Mouse (Mus musculus): ENCODE results near the gene Mybphl. TPM values are rescaled to one million over a fixed set of nuclear protein-coding genes. Genes with fewer than 3 reads are reported as not detected.
A peak's percentile ranks its signal among the peaks of the same experiment; 100 is the strongest.

The Mybphl gene
- total RNA-seq, 2 experiments from 2014 or later, result not detected

DNA sequence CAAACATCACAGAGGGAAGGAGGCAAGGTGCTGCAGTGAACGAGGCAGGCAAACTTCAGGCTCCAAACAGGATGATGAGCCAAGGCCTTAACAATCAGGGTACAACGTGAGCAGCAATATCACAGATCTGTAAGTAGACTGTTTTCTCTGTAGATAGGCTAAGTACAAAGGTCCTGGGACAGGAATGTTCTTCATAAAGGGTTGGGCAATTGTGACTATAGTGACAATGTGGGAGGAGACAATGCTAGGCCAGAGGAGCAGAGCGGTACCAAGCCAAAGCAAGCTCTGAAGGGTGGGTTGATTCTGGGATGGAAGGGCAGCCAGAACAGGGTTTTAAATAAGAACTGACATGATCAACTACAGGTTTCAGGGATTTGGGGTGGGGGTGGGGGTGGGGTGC is 3.1 kb downstream of the Mybphl start:
- ATAC-seq (replicated peaks; ENCODE audit: low FRiP score, poor library complexity, severe bottlenecking), result no peak

GRCm38 (mm10) chr3:108368721-108369120 is 4.0 kb downstream of the Mybphl start:
- ATAC-seq (replicated peaks; ENCODE audit: low FRiP score, poor library complexity, severe bottlenecking), result no peak

GRCm38 (mm10) chr3:108372274-108372673 is 7.6 kb downstream of the Mybphl start:
- ATAC-seq (replicated peaks; ENCODE audit: low FRiP score, poor library complexity, severe bottlenecking), result no peak

DNA sequence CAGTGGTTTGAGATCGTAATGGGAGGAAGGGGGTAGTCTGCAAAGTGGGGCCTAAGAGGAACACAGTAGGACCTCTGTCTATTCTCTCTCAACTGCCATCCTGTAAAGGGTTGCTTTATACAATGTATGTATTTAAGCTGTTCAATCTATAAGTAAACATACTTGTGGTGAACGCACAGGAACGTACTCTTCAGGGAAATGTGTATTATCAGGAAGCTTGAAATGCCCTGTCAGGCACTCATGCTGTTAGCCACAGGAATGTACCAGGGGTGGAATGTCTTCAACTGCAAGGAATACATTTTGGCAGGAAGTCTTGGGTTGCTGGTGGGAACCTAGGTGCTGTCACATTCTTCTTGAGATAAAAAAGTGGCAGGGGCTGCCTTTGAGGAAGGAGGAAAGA is 8.0 kb downstream of the Mybphl start:
- no peak for ATAC-seq (replicated peaks; ENCODE audit: low FRiP score, poor library complexity, severe bottlenecking)

DNA sequence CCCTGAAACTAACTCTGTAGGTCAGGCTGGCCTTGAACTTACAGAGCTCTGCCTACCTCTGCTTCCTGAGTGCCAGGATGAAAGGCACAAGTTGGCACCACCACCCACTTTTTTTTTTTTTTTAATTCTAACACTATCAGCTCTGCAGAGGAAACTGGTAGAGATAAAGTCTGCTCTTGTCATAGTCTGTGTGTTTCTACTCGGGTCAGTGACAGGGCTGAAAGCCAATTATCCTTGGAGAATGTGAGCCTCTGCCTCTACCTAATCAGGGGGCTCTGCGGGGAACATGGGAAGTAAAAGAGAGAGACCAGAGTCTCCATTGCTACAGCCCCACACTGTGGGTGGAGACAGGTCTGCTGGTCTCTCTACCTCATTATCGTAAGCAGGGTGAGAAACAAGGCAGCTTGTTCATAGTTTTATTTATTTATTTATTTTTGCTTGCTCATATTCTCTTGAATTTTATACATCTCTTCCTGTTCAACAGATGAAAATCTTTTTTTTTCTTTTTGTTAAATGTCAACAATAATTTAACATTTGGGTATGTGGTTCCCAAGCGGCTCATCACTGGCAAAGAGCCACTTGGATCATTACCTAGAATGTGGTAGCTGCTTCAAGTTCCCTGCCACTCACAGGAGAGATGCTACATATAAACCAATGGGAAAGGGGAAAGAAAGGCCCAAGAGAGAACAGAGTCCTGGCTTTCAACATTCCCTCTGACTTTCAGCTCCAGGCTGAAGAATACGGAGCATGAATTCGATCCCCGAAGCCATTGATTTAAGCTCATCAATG is 14.4 kb downstream of the Mybphl start:
- no peak for ATAC-seq (replicated peaks; ENCODE audit: low FRiP score, poor library complexity, severe bottlenecking)

- ATAC-seq (replicated peaks; ENCODE audit: low FRiP score, poor library complexity, severe bottlenecking), result no peak
These were observed 16.0 kb downstream of the Mybphl start for GRCm38 (mm10) chr3:108380695-108381094.

GRCm38 (mm10) chr3:108381945-108382875 is 17.5 kb downstream of the Mybphl start:
- no peak for ATAC-seq (replicated peaks; ENCODE audit: low FRiP score, poor library complexity, severe bottlenecking)

DNA sequence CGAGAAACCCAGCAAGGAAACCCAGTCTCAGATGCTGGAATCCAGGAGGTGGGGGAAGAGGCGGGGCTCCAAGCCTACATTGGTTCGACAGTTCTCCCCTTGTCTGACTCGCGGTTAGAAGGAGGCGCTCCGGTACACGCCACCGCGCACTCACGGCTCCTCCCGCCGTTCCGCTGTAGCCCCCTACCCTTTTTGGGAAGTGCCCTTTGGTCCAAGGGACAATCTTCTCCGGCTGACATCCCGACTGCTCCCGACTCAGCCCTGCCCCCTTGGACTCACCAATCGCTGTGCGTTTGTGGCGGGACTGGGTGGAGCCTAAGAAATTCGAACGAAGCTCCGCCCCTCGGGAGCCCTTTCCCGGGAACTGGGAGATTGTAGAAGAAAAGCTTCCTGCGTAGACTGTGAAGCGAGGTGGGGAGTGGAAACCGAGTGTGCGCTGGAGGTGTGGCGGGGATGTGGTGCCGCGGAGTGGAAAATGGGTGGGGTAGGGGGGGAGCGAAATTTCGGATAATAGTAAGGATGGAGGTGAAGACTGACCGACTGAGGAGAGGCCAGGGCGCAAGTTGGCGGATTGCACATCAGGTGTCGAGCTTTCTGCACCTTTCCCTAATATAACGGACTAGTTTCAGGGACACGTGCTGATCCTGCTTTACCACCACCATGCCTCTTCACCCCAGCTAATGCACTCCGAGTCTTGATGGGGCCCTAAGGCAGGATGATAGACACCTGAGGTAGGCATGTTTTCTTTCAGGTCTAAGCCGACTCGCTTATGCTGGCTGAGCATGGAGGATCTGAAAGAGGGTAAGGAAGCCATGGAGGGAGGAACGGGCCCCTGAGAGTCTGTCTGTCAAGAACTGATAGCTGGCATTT is 19.0 kb downstream of the Mybphl start, which contains the start of gene Psrc1:
TSS of gene Psrc1 (plus strand) at position 355 of the 870 bp plus-strand sequence.
- peak; percentile 90 for ATAC-seq (replicated peaks; ENCODE audit: low FRiP score, poor library complexity, severe bottlenecking)

GRCm38 (mm10) chr3:108384425-108384824 is 19.7 kb downstream of the Mybphl start:
- no peak for ATAC-seq (replicated peaks; ENCODE audit: low FRiP score, poor library complexity, severe bottlenecking)

GRCm38 (mm10) chr3:108386186-108386585 is 21.5 kb downstream of the Mybphl start:
- no peak for ATAC-seq (replicated peaks; ENCODE audit: low FRiP score, poor library complexity, severe bottlenecking)

DNA sequence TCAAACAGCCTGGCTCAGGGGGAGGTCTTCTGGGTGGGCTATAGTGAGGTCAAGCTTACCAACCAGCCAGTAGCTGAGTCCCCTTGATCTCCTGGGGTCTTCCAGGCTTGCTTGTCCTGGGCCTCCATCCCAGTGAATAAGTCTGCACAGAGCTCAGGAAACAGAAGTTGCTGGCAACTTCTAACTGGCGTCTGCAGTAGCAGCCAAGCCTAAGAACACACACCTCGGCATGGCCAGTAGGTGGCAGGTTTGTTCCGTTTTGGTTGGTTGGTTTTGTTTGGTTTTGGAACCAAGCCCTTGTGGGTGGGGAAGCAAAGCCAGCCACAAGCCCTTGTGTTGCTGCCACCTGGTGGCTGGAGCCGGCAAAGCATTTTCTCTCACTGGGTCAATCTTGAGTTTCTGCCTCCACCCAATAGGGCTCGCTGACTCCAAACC is 24.4 kb downstream of the Mybphl start:
- ATAC-seq (replicated peaks; ENCODE audit: low FRiP score, poor library complexity, severe bottlenecking), result peak; percentile 92

GRCm38 (mm10) chr3:108392299-108392698 is 27.6 kb downstream of the Mybphl start:
- ATAC-seq (replicated peaks; ENCODE audit: low FRiP score, poor library complexity, severe bottlenecking), result no peak

GRCm38 (mm10) chr3:108392793-108393192 is 28.1 kb downstream of the Mybphl start:
- ATAC-seq (replicated peaks; ENCODE audit: low FRiP score, poor library complexity, severe bottlenecking), result no peak

- ATAC-seq (replicated peaks; ENCODE audit: low FRiP score, poor library complexity, severe bottlenecking), result no peak
These were observed 33.6 kb downstream of the Mybphl start for GRCm38 (mm10) chr3:108398281-108398680.

DNA sequence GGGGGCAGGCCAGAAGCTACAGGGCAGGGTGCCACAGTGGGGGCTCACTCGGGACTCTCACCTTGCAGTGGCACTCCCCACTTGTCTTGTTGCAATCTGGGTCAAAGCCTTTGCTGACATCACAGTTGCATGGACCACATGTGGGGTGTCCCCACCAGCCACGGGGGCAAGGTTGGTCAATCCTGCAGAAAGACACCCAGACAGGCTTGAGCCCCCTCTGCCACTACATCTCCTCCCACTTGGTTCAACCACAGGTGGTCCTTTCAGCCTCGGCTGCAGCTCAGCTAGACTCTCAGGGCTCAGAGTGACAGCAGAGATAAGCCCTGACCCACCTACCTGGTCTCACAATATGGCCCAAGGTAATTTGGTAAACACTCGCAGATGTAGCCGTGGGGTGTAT is 35.7 kb downstream of the Mybphl start:
- no peak for ATAC-seq (replicated peaks; ENCODE audit: low FRiP score, poor library complexity, severe bottlenecking)

DNA sequence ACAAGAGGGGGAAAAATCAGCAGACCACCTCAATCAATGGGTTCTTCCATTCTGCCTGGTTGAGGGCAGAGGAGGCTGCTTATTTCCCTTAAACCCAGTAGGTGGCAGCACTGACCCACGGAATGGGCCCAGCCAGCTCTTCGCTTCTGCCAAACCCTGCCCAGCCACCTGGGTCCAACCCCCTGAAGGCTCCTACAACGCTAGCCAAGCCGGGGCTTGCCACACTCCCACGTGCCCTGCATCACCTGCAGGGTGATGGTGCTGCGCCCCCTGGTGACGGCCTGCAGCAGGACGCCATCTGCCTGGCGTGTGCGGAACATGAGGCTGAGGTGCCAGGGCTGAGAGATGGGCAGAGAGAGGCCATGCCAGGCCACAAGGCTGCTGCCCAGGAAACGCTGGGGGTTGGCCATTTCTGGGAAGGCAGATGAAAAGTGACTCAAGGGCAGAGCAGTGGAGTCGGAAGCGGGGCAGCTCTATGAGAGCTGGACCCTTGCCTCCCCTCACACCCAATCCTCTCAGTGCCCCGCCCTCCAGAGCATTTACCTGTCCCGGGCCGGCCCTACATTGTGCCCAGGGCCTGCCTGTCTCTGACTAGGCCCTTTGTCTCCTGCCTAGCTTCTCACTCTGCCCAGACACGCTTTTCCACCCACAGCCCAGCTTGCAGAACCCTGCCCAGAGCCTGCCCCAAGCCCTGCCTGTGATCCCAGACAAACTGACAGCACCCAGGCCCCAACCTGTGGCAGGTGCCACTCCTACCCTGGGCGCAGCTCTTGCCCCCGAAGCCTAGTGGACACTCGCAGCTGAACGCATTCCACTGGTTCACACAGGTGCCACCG is 37.2 kb downstream of the Mybphl start:
- ATAC-seq (replicated peaks; ENCODE audit: low FRiP score, poor library complexity, severe bottlenecking), result peak; percentile 71

- ATAC-seq (replicated peaks; ENCODE audit: low FRiP score, poor library complexity, severe bottlenecking), result no peak
These were observed 37.8 kb downstream of the Mybphl start for GRCm38 (mm10) chr3:108402528-108402920.

DNA sequence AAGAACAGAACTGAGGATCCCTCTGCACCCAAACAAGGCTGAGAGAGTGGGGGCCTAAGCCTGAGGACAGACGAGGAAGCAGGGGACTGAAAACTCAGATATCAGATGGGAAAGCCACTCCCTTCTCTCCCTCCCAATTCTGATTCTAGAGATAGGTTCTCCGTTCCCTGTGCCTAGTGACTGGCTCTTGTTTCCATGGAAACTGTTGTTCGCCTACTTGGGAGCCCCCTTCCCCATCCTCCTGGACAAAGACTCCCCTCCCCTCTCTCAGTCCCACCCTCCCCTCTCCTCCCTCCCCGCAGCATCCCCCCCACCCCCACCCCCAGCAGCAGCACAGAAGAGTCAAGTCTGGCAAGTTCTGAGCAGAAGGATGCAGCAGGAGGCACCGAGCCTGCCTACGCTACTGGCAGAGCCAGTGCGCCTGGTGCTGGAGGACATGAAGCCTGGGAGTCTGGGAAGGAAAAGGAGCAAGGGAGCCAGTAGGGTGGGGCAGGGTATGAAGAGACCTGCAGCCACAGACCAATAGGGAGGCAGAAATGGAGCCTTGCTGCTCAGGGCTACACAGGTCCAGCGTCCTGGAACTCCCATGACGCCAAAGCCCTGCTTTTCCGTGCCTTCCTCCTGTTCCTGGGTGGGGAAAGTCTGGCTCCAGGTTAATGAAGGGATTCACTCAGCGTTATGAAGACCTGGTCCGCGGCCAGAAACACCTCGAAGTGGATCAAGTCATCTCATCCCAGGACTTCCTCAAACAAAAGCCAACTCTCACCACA is 41.0 kb downstream of the Mybphl start:
- no peak for ATAC-seq (replicated peaks; ENCODE audit: low FRiP score, poor library complexity, severe bottlenecking)

Data from erythroid progenitor cell, adult 5-6 weeks (primary cell).